Mouse (Mus musculus) lung, embryonic 14.5 days (tissue): Measurements from ENCODE around the gene Vps8. TPM values are rescaled to one million over a fixed set of nuclear protein-coding genes. Genes with fewer than 3 reads are reported as not detected.

Experiments
- ATAC-seq: fragments of 200-750 bp; cut with Nextera tagmentation; 2 replicates; pipeline ENCODE4 v1.8.0; 2017; ENCODE audit warnings: mild to moderate bottlenecking, moderate TSS enrichment, moderate library complexity; ENCODE audit not compliant: insufficient read depth
- DNase-seq: peaks from one replicate; pipeline ENCODE4 v3.0.0-alpha.2; 2015
- H3K27ac ChIP-seq: fragments of 300-500 bp; sonication (generic); 2 replicates; pipeline ENCODE4 v1.5.1; 2014; ENCODE audit warnings: low read depth, mild to moderate bottlenecking, moderate library complexity
- H3K27me3 ChIP-seq: fragments of 300-500 bp; sonication (generic); 2 replicates; pipeline ENCODE4 v1.6.1; 2014; ENCODE audit warnings: low read length, control low read depth; ENCODE audit not compliant: insufficient read depth
- H3K36me3 ChIP-seq: fragments of 300-500 bp; sonication (generic); 2 replicates; pipeline ENCODE4 v1.6.1; 2014; ENCODE audit warnings: control low read depth; ENCODE audit not compliant: insufficient read depth
- H3K4me1 ChIP-seq: fragments of 300-500 bp; sonication (generic); 2 replicates; pipeline ENCODE4 v1.6.1; 2014; ENCODE audit warnings: antibody characterized with exemption, control low read depth; ENCODE audit not compliant: insufficient read depth
- H3K4me2 ChIP-seq: fragments of 300-500 bp; sonication (generic); 2 replicates; pipeline ENCODE4 v1.6.1; 2014; ENCODE audit warnings: mild to moderate bottlenecking
- H3K4me3 ChIP-seq: fragments of 300-500 bp; sonication (generic); 2 replicates; pipeline ENCODE4 v1.5.1; 2014; ENCODE audit warnings: low read depth, low read length
- H3K9ac ChIP-seq: fragments of 300-500 bp; sonication (generic); 2 replicates; pipeline ENCODE4 v1.6.1; 2014
- H3K9me3 ChIP-seq: fragments of 300-500 bp; sonication (generic); 2 replicates; pipeline ENCODE4 v1.6.1; 2016; ENCODE audit warnings: low read depth, low read length, control low read depth
- CTCF ChIP-seq: IDR thresholded peaks from 2 replicates; pipeline ENCODE4 v1.5.1; 2016; ENCODE audit warnings: antibody characterized with exemption, low read depth
- WGBS: fragments of 180-500 bp; shearing (Covaris S2); extraction: QIAGEN DNeasy Blood & Tissue Kit; methylation state at CpG from one replicate; pipeline ENCODE4 v1.1.7; 2014; 5-methylcytosine and 5-hydroxymethylcytosine counted together
- polyA plus RNA-seq: library from polyadenylated mRNA; unstranded; fragments of >200 nt; fragmentation: Nextera tagmentation; extraction: Ambion mirVana; gene quantifications from 2 replicates; pipeline ENCODE4 v1.2.1, GENCODE M21; 2014

Vps8 gene
- polyA plus RNA-seq, 1 experiment from 2014 or later, result 19.3 TPM

- H3K27me3 ChIP-seq, result no peaks in the 10 kb centered on the region
- H3K9ac ChIP-seq, result no peak overlapping the region
- DNase-seq (no peak), ATAC-seq (no peak)
- H3K4me3 ChIP-seq, result no peak overlapping the region
- no peak overlapping the region for H3K27ac ChIP-seq
- H3K4me2 ChIP-seq, result no peak overlapping the region
- TF ChIP-seq CTCF, result no peak
- WGBS, result 73% methylated on average over 5 of the region's 5 CpGs
- H3K36me3 ChIP-seq, result no peaks in the 10 kb centered on the region
- no peaks in the 10 kb centered on the region for H3K9me3 ChIP-seq
- H3K4me1 ChIP-seq, result no peaks in the 10 kb centered on the region
Observed at GRCm38 (mm10) chr16:21547446-21547845, 124.5 kb downstream of the Vps8 start.

- WGBS, result 73% methylated on average over 4 of the region's 4 CpGs
- Histone ChIP-seq H3K9me3 (no peaks in the 10 kb centered on the region), H3K4me3 (no peak overlapping the region), H3K4me2 (no peak overlapping the region), H3K36me3 (no peaks in the 10 kb centered on the region), H3K9ac (no peak overlapping the region), H3K27ac (no peak overlapping the region), H3K27me3 (no peaks in the 10 kb centered on the region), H3K4me1 (no peaks in the 10 kb centered on the region)
- no peak for DNase-seq
- no peak for TF ChIP-seq CTCF
- no peak for ATAC-seq
Observed at GRCm38 (mm10) chr16:21549751-21550150, 126.8 kb downstream of the Vps8 start.

GRCm38 (mm10) chr16:21550453-21550852 is 127.5 kb downstream of the Vps8 start:
- WGBS, result 56% methylated on average over 7 of the region's 7 CpGs
- no peak overlapping the region for H3K9ac ChIP-seq
- H3K4me3 ChIP-seq, result no peak overlapping the region
- H3K27ac ChIP-seq, result no peak overlapping the region
- H3K4me2 ChIP-seq, result no peak overlapping the region
- no peak for TF ChIP-seq CTCF
- H3K9me3 ChIP-seq, result no peaks in the 10 kb centered on the region
- no peak for ATAC-seq
- no peaks in the 10 kb centered on the region for H3K36me3 ChIP-seq
- H3K27me3 ChIP-seq, result no peaks in the 10 kb centered on the region
- H3K4me1 ChIP-seq, result no peaks in the 10 kb centered on the region
- no peak for DNase-seq

GRCm38 (mm10) chr16:21553506-21553905 is 130.6 kb downstream of the Vps8 start:
- no peaks in the 10 kb centered on the region for H3K4me1 ChIP-seq
- H3K4me3 ChIP-seq, result no peak overlapping the region
- H3K27ac ChIP-seq, result no peak overlapping the region
- H3K9ac ChIP-seq, result no peak overlapping the region
- no peak overlapping the region for H3K4me2 ChIP-seq
- H3K9me3 ChIP-seq, result no peaks in the 10 kb centered on the region
- TF ChIP-seq CTCF, result no peak
- no peaks in the 10 kb centered on the region for H3K36me3 ChIP-seq
- DNase-seq (no peak), ATAC-seq (no peak)
- no peaks in the 10 kb centered on the region for H3K27me3 ChIP-seq
- 58% methylated on average over 3 of the region's 3 CpGs for WGBS

- 57% methylated on average over 3 of the region's 3 CpGs for WGBS
- H3K27ac ChIP-seq, result no peak overlapping the region
- no peak overlapping the region for H3K4me3 ChIP-seq
- H3K36me3 ChIP-seq, result peaks cover 3% of the 10 kb centered on the region; the same call in 1 of the 2 replicates
- no peak overlapping the region for H3K4me2 ChIP-seq
- peak; percentile 52; the same call in 1 of the 2 replicates for ATAC-seq
- peak; percentile 26 for DNase-seq
- no peaks in the 10 kb centered on the region for H3K9me3 ChIP-seq
- H3K27me3 ChIP-seq, result no peaks in the 10 kb centered on the region
- no peak overlapping the region for H3K9ac ChIP-seq
- no peak for TF ChIP-seq CTCF
- H3K4me1 ChIP-seq, result no peaks in the 10 kb centered on the region
Observed at GRCm38 (mm10) chr16:21562625-21563300, 139.8 kb downstream of the Vps8 start.

- no peak for DNase-seq
- no peak overlapping the region for H3K27ac ChIP-seq
- ATAC-seq, result no peak
- no peaks in the 10 kb centered on the region for H3K9me3 ChIP-seq
- peaks cover 3% of the 10 kb centered on the region; the same call in 1 of the 2 replicates for H3K36me3 ChIP-seq
- no peak overlapping the region for H3K4me2 ChIP-seq
- H3K27me3 ChIP-seq, result no peaks in the 10 kb centered on the region
- WGBS, result 70% methylated on average over 6 of the region's 6 CpGs
- no peak overlapping the region for H3K4me3 ChIP-seq
- H3K9ac ChIP-seq, result no peak overlapping the region
- no peak for TF ChIP-seq CTCF
- no peaks in the 10 kb centered on the region for H3K4me1 ChIP-seq
Observed at GRCm38 (mm10) chr16:21563322-21563721, 140.4 kb downstream of the Vps8 start.

- Histone ChIP-seq H3K36me3 (no peaks in the 10 kb centered on the region), H3K27me3 (no peaks in the 10 kb centered on the region), H3K9me3 (no peaks in the 10 kb centered on the region), H3K4me1 (no peaks in the 10 kb centered on the region), H3K27ac (no peak overlapping the region), H3K4me3 (no peak overlapping the region), H3K4me2 (no peak overlapping the region), H3K9ac (no peak overlapping the region)
- DNase-seq (no peak), ATAC-seq (no peak)
- no peak for TF ChIP-seq CTCF
- WGBS, result 92% methylated on average over 5 of the region's 5 CpGs
Observed at GRCm38 (mm10) chr16:21567093-21567492, 144.2 kb downstream of the Vps8 start.
